Mouse (Mus musculus): ENCODE measurements around the gene A830018L16Rik.

The A830018L16Rik gene

GRCm38 (mm10) chr1:11652773-11653172, 238.9 kb downstream of the A830018L16Rik start:
- no peak for DNase-seq (ENCODE audit: low spot score)

GRCm38 (mm10) chr1:11657341-11658060, 243.6 kb downstream of the A830018L16Rik start:
- peak; percentile 61 for DNase-seq (ENCODE audit: low spot score)

- DNase-seq (ENCODE audit: low spot score): no peak
Observed at GRCm38 (mm10) chr1:11658061-11658625, 244.2 kb downstream of the A830018L16Rik start.

- DNase-seq (ENCODE audit: low spot score): no peak
Observed at GRCm38 (mm10) chr1:11744749-11745314, 330.9 kb downstream of the A830018L16Rik start.

GRCm38 (mm10) chr1:11748424-11748823, 334.5 kb downstream of the A830018L16Rik start:
- no peak for DNase-seq (ENCODE audit: low spot score)

GRCm38 (mm10) chr1:11750065-11750464, 336.2 kb downstream of the A830018L16Rik start:
- no peak for DNase-seq (ENCODE audit: low spot score)

GRCm38 (mm10) chr1:11750607-11751006, 336.7 kb downstream of the A830018L16Rik start:
- no peak for DNase-seq (ENCODE audit: low spot score)

GRCm38 (mm10) chr1:11751996-11752395, 338.1 kb downstream of the A830018L16Rik start:
- no peak for DNase-seq (ENCODE audit: low spot score)

GRCm38 (mm10) chr1:11788264-11788663, 374.4 kb downstream of the A830018L16Rik start:
- DNase-seq (ENCODE audit: low spot score): no peak

- no peak for DNase-seq (ENCODE audit: low spot score)
Observed at GRCm38 (mm10) chr1:11792820-11793219, 378.9 kb downstream of the A830018L16Rik start.

- no peak for DNase-seq (ENCODE audit: low spot score)
Observed at GRCm38 (mm10) chr1:11795666-11796065, 381.8 kb downstream of the A830018L16Rik start.

GRCm38 (mm10) chr1:11872847-11873246, 458.9 kb downstream of the A830018L16Rik start:
- DNase-seq (ENCODE audit: low spot score): no peak

- no peak for DNase-seq (ENCODE audit: low spot score)
Observed at GRCm38 (mm10) chr1:11873573-11873972, 459.7 kb downstream of the A830018L16Rik start.

- DNase-seq (ENCODE audit: low spot score): no peak
Observed at GRCm38 (mm10) chr1:11881706-11882105, 467.8 kb downstream of the A830018L16Rik start.

GRCm38 (mm10) chr1:11895715-11896114, 481.8 kb downstream of the A830018L16Rik start:
- no peak for DNase-seq (ENCODE audit: low spot score)

GRCm38 (mm10) chr1:11915873-11916272, 502.0 kb downstream of the A830018L16Rik start:
- peak; percentile 3 for DNase-seq (ENCODE audit: low spot score)

- DNase-seq (ENCODE audit: low spot score): peak; percentile 3
Observed at GRCm38 (mm10) chr1:11936984-11937383, 523.1 kb downstream of the A830018L16Rik start.

GRCm38 (mm10) chr1:11959421-11960206, 545.7 kb downstream of the A830018L16Rik start:
- DNase-seq (ENCODE audit: low spot score): no peak

- DNase-seq (ENCODE audit: low spot score): no peak
Observed at GRCm38 (mm10) chr1:11982590-11983136, 568.8 kb downstream of the A830018L16Rik start.

- DNase-seq (ENCODE audit: low spot score): no peak
Observed at GRCm38 (mm10) chr1:11990011-11990410, 576.1 kb downstream of the A830018L16Rik start.

- DNase-seq (ENCODE audit: low spot score): no peak
Observed at GRCm38 (mm10) chr1:11996297-11996878, 582.5 kb downstream of the A830018L16Rik start.

GRCm38 (mm10) chr1:11997574-11997973, 583.7 kb downstream of the A830018L16Rik start:
- no peak for DNase-seq (ENCODE audit: low spot score)

Data from MN1 (cell line).